Mouse (Mus musculus) thymus, postnatal 4 days (tissue): ENCODE data around the gene Zc3h7b.
A peak's percentile ranks its signal among the peaks of the same experiment; 100 is the strongest.

ENCODE experiments used
- DNase-seq: peaks from one replicate; pipeline ENCODE4 v3.0.0; 2021

Gene Zc3h7b

GRCm38 (mm10) chr15:81798421-81798820, 53.6 kb downstream of the Zc3h7b start:
- no peak for DNase-seq

- DNase-seq = no peak
Measured at GRCm38 (mm10) chr15:81800391-81800790, 55.5 kb downstream of the Zc3h7b start.

DNA sequence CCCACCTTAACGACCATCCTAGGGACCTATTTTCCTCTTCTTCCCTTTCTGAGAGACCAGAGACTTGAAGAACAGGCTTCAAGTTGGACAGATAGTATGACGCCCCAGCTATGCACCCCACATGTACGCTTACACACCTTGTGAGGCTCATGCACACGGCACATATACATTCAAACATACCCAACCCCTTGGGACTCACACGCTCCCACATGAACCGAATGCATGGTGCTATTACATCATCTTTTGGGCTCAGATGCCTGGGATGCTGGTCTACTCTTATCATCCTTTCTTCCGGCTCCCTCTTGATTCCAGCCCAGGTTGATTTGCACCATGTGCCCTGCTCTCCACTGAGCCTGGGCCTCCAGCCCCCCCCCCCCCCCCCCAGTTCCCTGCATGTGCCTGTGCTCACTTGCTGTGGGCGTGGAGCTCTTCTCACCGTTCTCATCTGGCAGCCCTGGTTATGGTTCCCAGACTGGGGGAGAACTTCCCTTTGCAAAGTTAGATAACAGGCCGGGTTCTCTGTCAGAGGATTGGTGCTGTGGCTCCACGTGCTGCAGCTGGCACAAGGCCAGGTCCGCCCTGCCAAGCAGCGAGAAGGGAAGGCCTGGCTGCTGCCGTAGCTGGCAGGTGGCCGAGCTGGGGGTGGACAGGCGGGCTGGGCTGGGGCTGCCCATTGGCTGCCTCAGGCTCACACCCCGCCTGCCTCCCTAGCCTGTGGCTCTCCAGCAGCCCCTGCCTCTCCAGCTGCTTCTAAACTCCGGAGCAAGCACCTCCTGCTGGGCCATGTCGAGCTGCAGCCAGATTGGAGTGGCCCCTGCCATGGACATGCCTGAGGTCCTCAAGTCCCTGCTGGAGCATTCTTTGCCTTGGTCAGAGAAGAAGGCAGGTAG, 57.4 kb downstream of the Zc3h7b start, which contains the start of gene Tef:
Gene Tef, plus strand, starts transcription at position 421 of the 890 bp plus-strand sequence.
- peak; percentile 78 for DNase-seq

DNA sequence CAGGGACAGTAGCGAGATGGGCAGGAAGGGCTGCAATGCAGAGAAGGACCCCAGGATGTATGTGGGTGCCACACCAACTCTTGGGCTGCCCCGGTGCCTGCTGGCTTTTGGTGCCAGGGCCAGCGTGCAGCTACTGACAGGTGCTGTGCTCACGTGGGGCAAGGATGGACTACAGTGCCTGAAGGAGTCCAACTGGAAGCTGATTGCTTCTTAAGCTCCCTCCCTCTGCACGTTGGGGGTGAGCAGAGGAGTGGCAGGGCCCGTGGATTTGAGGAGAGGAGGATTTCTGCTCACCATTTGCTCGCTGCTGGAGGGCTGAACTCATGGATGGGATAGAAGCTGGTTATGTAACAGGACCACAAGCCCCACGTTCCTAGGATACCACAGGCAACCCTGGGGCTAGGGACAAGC, 58.1 kb downstream of the Zc3h7b start:
- no peak for DNase-seq

DNA sequence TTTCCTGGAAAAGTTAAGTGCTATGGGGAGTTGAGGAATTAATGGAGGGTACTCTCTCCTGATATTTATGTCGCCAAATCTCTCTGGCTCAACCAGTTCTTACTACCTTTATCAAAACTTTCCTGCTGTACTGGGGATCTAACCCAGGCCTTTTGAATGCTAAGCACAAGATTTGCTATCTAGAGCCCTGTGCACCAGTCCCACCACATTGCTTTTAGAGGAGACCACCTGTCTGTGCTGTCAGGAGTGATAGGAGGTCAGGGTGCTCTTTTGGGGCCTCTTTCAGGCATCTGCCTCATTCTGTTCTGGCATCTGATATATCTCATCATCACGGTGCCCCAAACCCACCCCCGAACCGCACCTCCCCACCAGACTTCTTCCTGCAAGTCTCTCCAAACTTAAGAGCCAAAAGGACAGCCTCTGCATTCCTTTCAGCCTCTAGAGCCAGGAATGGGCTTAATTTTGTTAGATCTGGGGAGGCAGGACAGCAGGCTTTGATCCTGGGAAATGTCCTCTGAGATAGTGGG, 58.6 kb downstream of the Zc3h7b start:
- DNase-seq = no peak

- no peak for DNase-seq
Measured at GRCm38 (mm10) chr15:81804172-81804571, 59.3 kb downstream of the Zc3h7b start.

- no peak for DNase-seq
Measured at GRCm38 (mm10) chr15:81804883-81805282, 60.0 kb downstream of the Zc3h7b start.

DNA sequence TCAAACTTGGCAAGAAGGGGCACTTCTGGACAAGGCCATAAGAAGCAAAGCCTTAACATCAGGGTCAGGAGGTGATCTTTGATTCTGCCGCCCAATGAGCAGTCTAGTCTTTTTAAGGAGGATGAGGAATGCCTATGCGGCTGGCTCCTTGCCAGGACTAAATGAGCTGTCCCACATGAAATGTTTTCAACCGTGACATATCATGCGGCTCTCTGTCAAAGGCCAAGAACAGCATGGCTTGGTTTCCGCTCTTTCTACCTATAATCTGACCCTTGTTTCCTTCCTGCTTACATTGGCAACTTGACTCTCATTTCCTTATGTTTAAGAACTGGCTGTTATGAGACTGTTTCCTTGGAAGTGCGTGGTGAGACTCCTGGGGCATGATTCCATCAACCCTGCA, 60.8 kb downstream of the Zc3h7b start:
- no peak for DNase-seq

DNA sequence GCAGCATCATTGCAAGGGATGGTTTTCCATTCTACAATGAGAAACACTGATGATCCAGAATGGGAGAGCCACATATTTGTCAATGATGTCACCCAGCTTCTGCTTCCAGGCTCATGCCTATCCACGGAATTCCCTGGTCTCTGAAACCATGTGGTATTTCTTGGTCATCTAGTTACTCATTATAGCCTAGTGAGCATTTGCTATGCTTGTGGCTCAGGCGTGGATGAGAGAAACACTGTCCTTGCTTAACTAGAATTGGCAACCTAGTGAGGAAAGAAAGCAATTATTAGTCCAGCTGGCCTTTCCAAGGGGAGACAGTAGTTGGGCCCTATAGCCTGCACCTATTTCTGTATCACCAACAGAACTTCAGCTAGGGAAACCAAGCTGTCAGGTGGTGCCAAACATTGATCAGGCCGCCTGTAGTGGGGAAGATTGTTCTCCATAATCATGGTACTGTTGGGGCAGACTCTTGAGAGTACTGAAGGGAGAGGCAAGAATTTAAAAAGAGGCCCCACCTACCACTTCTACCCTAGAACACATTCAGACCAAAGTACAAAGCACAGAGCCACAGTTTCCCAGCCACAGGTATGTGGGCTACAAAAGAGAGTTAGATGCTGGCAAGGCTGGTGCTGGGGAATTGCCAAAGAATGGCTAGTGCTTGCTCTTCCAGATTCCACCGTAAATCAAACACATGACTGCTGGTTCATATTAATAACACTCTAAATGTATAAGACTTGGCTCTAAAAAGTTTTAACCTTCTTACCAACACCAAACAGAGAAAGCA, 62.0 kb downstream of the Zc3h7b start:
- no peak for DNase-seq

- DNase-seq = no peak
Measured at GRCm38 (mm10) chr15:81808799-81809198, 63.9 kb downstream of the Zc3h7b start.

GRCm38 (mm10) chr15:81809550-81809949, 64.7 kb downstream of the Zc3h7b start:
- no peak for DNase-seq

DNA sequence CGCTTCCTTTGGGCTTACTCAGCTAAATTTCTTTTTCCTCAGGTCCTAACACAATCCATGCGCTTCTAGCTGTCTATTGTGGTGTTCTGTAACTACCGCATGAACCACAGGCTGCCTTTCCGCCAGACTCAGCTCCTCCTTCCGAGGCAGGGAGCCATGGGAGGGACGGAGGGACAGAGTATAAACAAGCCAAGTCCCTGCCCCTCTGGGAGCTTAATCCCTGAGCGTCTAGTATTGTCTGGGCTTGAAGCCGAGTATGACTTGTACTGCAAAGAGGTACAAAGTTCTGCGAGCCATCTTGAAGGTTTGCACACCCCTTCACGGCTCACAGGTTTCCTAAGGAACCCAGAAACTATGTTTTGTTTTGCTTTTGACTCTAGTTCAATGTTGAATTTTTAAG, 65.3 kb downstream of the Zc3h7b start:
- peak; percentile 48 for DNase-seq

GRCm38 (mm10) chr15:81810671-81811598, 66.1 kb downstream of the Zc3h7b start:
- peak; percentile 99 for DNase-seq

- DNase-seq = no peak
Measured at GRCm38 (mm10) chr15:81811599-81811996, 66.7 kb downstream of the Zc3h7b start.

DNA sequence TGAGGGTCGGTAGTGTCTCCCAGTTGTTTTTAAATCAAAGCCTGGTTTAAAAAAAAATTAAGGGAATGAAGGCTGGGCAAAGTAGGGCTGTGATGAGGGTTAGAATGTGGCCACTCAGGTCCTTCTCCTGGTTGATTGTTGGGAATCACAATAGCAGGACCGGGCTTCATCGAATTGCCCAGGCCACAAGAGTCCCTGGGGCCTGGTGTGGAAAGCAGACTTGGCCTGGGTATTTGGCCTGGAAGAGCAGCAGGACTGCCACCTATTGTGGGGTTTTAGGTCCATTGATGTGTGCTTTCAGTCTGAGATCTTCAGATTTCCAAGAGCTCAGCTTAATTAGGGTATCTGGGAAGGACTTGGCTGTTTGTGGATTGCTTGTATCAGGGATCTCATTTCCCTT, 67.4 kb downstream of the Zc3h7b start:
- no peak for DNase-seq

DNA sequence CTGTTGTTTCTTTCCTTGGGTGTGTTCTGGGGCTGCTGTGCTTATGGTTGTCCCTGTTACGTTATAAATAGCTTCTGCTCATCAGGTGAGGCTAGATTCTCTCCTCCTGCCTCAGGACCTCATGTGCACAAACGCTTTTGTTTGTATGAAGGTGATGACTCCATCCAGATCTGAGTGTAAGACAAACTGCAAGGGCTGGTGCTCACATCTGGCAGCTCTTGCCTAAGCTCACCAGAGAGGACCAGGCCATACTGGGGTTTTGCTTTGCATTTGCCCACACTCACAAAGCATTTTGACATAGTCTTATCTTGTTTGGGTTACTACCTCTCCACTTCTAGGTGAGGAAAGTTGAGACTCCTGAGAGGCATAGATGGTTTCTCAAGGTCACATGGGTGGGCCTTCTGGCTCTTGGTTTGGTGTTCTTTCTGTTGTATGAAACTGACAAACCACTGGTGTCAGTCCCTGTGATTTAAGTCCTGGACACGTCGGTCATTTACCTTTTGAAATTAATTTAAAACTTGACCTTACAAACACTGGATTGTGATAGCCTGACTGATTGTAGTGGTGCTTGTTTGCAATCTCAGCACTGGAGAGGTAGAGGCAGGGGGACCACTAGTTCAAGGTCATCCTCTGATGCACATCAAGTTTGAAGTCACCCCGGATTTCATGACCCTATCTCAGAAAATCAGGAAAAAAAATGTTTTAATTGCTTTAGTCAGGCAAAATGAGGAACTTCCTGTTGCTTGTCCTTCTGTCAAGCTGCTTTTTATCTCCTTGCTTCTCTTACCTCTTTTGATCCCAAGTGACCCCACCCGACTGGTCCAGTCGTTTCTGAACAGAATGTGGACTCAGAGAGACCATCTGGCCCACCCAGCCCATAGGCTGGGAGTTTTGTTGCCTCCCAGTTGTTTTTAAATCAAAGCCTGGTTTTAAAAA, 68.1 kb downstream of the Zc3h7b start:
- no peak for DNase-seq

DNA sequence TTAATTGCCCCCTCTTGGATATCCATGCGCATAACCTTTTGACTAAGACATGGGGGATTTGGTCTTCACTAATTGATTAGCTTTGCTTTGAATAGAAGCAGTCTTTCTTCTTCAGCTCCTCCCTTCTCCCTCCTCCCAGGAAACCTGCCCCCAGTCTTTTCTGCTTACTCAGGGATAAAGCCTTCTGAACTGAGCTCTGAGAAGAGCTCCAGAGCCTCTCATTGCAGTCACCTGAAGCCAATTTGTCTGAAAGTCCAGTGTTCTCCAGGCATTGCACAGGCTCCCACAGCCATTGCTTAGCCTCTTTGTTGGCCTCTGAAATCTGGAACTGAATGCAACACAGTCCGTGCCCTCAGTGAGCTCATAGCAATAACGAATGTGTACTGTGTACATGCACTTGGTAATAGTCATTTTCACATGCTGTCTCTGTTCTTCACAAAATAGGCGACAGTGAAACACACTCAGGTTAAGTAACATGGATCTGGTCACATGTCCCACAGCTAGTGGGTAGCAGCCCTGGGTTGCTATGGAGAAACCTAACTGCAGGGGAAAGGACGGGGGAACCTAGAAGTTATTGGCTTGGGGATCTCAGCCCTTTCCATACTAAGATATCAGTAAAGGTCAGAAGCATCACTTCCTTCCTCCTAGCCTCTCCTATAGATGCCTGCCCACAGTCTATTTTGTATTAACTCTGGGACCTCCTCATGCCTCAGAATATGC, 69.3 kb downstream of the Zc3h7b start:
- DNase-seq = no peak

GRCm38 (mm10) chr15:81814716-81815370, 70.0 kb downstream of the Zc3h7b start:
- peak; percentile 7 for DNase-seq

DNA sequence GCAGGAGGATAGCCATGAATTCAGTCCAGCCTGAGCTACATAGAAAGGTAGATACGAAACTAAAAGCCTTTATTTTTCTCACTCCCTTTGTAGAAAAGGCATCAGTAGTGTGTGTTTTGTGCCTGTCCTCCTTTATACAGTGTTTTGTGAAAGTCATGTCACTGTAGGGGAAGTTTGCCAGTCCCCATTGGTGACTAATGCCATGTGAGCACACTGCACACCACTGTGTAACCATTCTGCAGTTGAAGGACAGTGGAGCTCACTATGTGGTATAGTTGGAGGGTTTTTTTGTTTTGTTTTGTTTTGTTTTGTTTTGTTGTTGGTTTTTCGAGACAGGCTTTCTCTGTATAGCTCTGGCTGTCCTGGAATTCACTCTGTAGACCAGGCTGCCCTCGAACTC, 73.5 kb downstream of the Zc3h7b start:
- DNase-seq = no peak

GRCm38 (mm10) chr15:81822631-81823030, 77.8 kb downstream of the Zc3h7b start:
- no peak for DNase-seq
